Mouse (Mus musculus) left cerebral cortex, postnatal 14 days (tissue): ENCODE measurements around the gene Shc3. TPM values are rescaled to one million over a fixed set of nuclear protein-coding genes. Genes with fewer than 3 reads are reported as not detected.

Experiments
- DNase-seq, 2 experiments: peaks; one replicate each; pipeline ENCODE4 v3.0.0; 2021 to 2022; ENCODE audit warnings: low spot score in 2 of 2, mixed read lengths in 1 of 2
- intact Hi-C: fragments of 180-260 bp; cut with DNase I; formaldehyde crosslinking; loops from one replicate; pipeline ENCODE4 v1.15.1; 2025
- long read RNA-seq, 2 experiments: library from polyadenylated mRNA; stranded (forward); transcript quantifications; one replicate each; pipeline ENCODE4 v2.0.0; 2021
- total RNA-seq, 2 experiments: library from RNA; stranded (reverse); gene quantifications; 2 replicates each; pipeline ENCODE4 v1.2.3; 2021

The Shc3 gene
- total RNA-seq, result 100 to 1,000 TPM; 218 to 226 TPM
- long read RNA-seq, experiment 1, transcript Shc3-201 (12 exons, 1,537 nt), result major isoform, 16 of 18 reads
- long read RNA-seq, experiment 1, partial matches to known transcripts, result 1 of 18 reads
- long read RNA-seq, experiment 1, other reads (novel, unspliced or antisense), result 0 of 18 reads
- long read RNA-seq, experiment 2, transcript Shc3-201 (12 exons, 1,537 nt), result major isoform, 12 of 14 reads
- long read RNA-seq, experiment 2, partial matches to known transcripts, result 1 of 14 reads
- long read RNA-seq, experiment 2, other reads (novel, unspliced or antisense), result 1 of 14 reads

- intact Hi-C loops, result loop anchor here (2.0 to 10.0 kb wide), 4 partner anchors 33 to 132 kb away; no protein-coding TSS in a partner anchor
- DNase-seq, result peak; percentile 89 to 95
These were observed at the start of gene Shc3 for GRCm38 (mm10) chr13:51568911-51569684. Gene Shc3, minus strand, starts transcription at chr13:51569419.

- intact Hi-C loops, result loop anchor here (2.0 to 10.0 kb wide), 3 partner anchors 50 to 424 kb away; partner anchors contain the start of gene Shc3
- no peak for DNase-seq
These were observed 49.4 kb upstream of the Shc3 start for GRCm38 (mm10) chr13:51618602-51619001.

GRCm38 (mm10) chr13:51617861-51618260 is 48.6 kb upstream of the Shc3 start:
- intact Hi-C loops, result loop anchor here (2.0 to 10.0 kb wide), 3 partner anchors 49 to 423 kb away; partner anchors contain the start of gene Shc3
- DNase-seq, result peak; percentile 74 to 79

DNA sequence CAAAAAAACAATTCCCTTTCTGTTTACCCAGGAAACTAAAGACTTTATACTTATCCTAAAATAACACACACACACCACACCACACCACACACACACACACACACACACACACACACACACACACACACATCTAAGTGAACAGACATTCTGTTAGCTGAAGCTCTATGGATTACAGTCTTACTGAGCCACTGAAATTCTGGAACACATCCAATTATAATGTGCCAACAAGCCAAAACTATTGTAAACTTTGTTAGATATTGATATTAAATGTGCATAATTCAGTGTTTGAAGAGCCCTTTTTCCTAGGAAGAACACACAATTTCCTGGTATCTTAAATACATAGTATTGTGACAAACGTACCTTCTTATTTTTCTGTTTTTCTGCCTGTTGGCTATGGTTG is 48.1 kb upstream of the Shc3 start:
- no peak for DNase-seq
- intact Hi-C loops, result loop anchor here (5.0 to 10.0 kb wide), 2 partner anchors 195 to 423 kb away; no protein-coding TSS in a partner anchor

- DNase-seq, result peak; percentile 78 to 84
- intact Hi-C loops, result loop anchor here (5.0 to 10.0 kb wide), 2 partner anchors 194 to 422 kb away; no protein-coding TSS in a partner anchor
These were observed 47.3 kb upstream of the Shc3 start for GRCm38 (mm10) chr13:51616417-51617044.

- DNase-seq, result no peak
These were observed 46.6 kb upstream of the Shc3 start for GRCm38 (mm10) chr13:51615815-51616214.

GRCm38 (mm10) chr13:51611500-51611899 is 42.3 kb upstream of the Shc3 start:
- DNase-seq, result no peak
- intact Hi-C loops, result loop anchor here (10.0 kb wide), 1 partner anchor 417 kb away; no protein-coding TSS in a partner anchor

More at GRCm38 (mm10) chr13:51615815-51616214, 46.6 kb upstream of the Shc3 start:
- intact Hi-C loops, result loop anchor here (5.0 to 10.0 kb wide), 2 partner anchors 194 to 421 kb away; no protein-coding TSS in a partner anchor

DNA sequence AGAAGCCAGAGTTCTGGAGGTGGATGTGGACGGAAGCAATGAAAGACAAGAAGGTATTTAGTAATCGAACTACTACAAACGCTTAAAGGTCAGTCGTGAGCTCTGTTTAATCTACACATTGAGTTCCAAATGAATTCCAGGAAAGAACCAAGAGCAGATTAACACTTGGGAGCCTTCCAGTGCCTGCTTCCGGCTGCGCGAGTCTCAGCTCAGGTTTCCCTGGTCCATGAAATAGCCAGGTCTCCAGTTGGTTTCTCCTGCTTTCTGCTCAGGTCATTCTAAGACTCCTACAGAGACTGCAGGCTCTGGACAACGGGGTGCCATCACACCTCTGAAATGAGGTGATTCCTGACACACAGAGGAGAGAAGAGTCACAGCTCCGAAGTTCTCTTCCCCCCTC is 41.8 kb upstream of the Shc3 start:
- intact Hi-C loops, result loop anchor here (10.0 kb wide), 1 partner anchor 416 kb away; no protein-coding TSS in a partner anchor
- DNase-seq, result no peak

DNA sequence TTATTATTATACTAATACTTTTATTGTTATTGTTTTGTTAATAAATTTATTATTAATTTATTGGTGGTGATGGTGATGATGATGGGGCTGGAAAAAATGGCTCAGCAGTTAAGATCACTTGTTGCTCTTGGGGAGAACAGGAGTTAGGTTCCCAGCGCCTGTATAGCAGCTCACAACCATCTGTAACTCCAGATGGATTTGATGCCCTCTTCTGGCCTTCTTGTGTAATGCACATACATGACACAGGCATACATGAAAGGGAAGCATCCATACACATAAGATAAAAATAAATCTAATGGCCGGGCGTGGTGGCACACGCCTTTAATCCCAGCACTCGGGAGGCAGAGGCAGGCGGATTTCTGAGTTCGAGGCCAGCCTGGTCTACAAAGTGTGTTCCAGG is 40.0 kb upstream of the Shc3 start:
- intact Hi-C loops, result no loop called here
- DNase-seq, result no peak

DNA sequence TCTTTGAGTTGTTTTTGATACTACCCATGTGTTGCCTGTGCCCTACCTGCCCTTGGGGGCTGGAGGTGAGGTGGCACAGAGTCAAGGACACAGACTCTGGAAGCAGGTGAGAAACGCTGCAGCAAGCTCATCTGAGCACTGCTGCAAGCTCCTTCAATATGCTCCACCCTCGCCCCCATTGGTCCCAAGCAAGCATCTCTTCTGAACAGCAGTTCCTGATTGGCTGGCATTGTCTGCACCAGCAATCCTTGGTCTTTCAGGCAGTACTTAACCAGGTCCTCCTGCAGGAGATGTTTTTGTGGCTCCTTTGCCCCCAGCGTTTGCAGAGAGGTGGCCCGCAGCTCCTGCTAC is 34.6 kb upstream of the Shc3 start:
- intact Hi-C loops, result loop anchor here (5.0 kb wide), 1 partner anchor 37 kb away; the partner anchor contains the start of gene Shc3

GRCm38 (mm10) chr13:51603221-51603893 is 34.1 kb upstream of the Shc3 start:
- DNase-seq, result peak; percentile 69 to 89
- intact Hi-C loops, result loop anchor here (5.0 kb wide), 1 partner anchor 36 kb away; the partner anchor contains the start of gene Shc3

More for the DNA sequence above, 34.6 kb upstream of the Shc3 start:
- DNase-seq, result peak; percentile 70 to 81

DNA sequence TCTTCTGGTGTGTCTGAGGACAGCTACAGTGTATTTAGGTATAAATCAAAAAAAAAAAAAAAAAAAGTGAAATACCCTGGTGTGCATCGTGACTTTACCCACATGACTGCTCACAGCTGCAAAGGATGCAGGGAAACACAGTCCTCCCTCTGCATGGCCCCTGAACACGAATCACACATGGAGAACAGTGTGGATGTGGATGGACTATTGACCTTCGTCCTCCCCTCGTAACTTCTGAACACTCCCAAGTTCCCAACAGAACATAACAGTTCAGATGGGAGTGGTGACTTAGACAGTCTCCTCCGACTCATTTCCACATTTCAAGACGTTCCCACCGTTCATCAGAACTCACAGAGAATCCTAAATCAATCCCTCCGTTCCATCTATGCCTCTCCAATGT is 33.5 kb upstream of the Shc3 start:
- intact Hi-C loops, result loop anchor here (5.0 kb wide), 1 partner anchor 35 kb away; the partner anchor contains the start of gene Shc3
- DNase-seq, result no peak

GRCm38 (mm10) chr13:51600169-51600568 is 30.9 kb upstream of the Shc3 start:
- DNase-seq, result no peak
- intact Hi-C loops, result loop anchor here (5.0 kb wide), 1 partner anchor 33 kb away; the partner anchor contains the start of gene Shc3

- no peak for DNase-seq
- intact Hi-C loops, result no loop called here
These were observed 28.8 kb upstream of the Shc3 start for GRCm38 (mm10) chr13:51598063-51598462.

GRCm38 (mm10) chr13:51595404-51595803 is 26.2 kb upstream of the Shc3 start:
- intact Hi-C loops, result no loop called here
- DNase-seq, result peak in 1 of 2 experiments; percentile 30

GRCm38 (mm10) chr13:51594656-51595311 is 25.6 kb upstream of the Shc3 start:
- intact Hi-C loops, result no loop called here
- peak; percentile 41 to 47 for DNase-seq

DNA sequence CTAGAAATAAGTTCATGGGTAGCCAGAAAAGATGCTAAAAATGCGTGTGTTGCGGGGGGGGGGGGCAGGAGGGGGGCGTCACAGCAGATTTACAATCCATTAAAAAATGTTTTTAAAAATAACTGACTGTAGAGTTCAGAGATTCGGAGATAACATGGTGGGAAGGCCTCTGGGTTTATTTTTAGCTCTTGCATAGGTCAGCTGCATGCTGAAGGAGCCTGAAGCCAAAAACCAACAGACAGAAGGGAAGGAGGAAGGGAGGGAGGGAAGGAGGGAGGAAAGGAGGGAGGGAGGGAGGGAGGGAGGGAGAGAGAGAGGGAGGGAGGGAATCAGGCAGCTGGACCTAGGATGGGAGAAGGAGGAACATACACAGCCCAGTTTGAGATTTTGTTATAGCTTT is 18.8 kb upstream of the Shc3 start:
- no peak for DNase-seq
- intact Hi-C loops, result no loop called here

DNA sequence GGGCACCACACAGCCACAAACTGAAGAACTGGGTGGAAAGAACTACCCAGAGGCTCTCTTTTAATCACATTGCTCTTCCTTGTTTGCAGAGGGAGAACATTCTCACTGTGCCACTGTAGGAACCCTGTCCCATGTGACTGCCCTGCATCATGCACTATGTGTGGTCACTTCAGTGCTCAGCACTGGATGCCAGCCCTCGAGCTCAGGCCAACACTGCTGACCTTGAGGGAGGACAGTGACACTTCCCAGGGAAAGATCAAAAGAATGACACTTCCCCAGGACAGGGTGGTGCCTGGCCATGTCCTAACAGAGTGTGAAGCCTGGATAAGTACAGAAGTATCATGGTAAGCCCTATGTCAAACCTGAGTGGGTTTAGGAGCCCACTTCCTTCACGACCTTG is 13.0 kb upstream of the Shc3 start:
- intact Hi-C loops, result no loop called here
- no peak for DNase-seq
